Mouse (Mus musculus) stomach, postnatal 0 days (tissue): Measurements from ENCODE around the gene Dnajb8.

Experiments
- CTCF ChIP-seq: IDR thresholded peaks from 2 replicates; pipeline ENCODE4 v1.5.1; 2016; ENCODE audit warnings: antibody characterized with exemption, low read depth, mild to moderate bottlenecking, moderate library complexity
- EP300 ChIP-seq: optimal IDR thresholded peaks from 2 replicates; pipeline ENCODE3; 2016; ENCODE audit warnings: antibody characterized with exemption

- TF ChIP-seq CTCF (no peak), EP300 (no peak)
Measured at GRCm38 (mm10) chr6:88278141-88278540, 56.1 kb downstream of the Dnajb8 start.
